Mouse (Mus musculus) lung, embryonic 16.5 days (tissue): Measurements from ENCODE around the gene Eif4e1b. TPM values are rescaled to one million over a fixed set of nuclear protein-coding genes. Genes with fewer than 3 reads are reported as not detected.
A peak's percentile ranks its signal among the peaks of the same experiment; 100 is the strongest.

ENCODE experiments used
- ATAC-seq: fragments of 200-750 bp; cut with Nextera tagmentation; 2 replicates; pipeline ENCODE4 v1.8.0; 2017; ENCODE audit warnings: low read depth, mild to moderate bottlenecking, moderate library complexity
- H3K27ac ChIP-seq: fragments of 300-500 bp; sonication (generic); 2 replicates; pipeline ENCODE4 v1.5.1; 2014; ENCODE audit warnings: mild to moderate bottlenecking, control low read depth, low read length
- H3K27me3 ChIP-seq: fragments of 300-500 bp; sonication (generic); 2 replicates; pipeline ENCODE4 v1.6.1; 2014; ENCODE audit warnings: low read depth, low read length, mixed read lengths; ENCODE audit not compliant: control insufficient read depth, insufficient read depth
- H3K36me3 ChIP-seq: fragments of 300-500 bp; sonication (generic); 2 replicates; pipeline ENCODE4 v1.6.1; 2014; ENCODE audit warnings: low read length; ENCODE audit not compliant: control insufficient read depth, insufficient read depth
- H3K4me1 ChIP-seq: fragments of 300-500 bp; sonication (generic); replicated peaks from 2 replicates; pipeline ENCODE4 v1.6.1; 2014; ENCODE audit warnings: low read length, mixed read lengths; ENCODE audit not compliant: control insufficient read depth, insufficient read depth
- H3K4me2 ChIP-seq: fragments of 300-500 bp; sonication (generic); 2 replicates; pipeline ENCODE4 v1.6.1; 2014; ENCODE audit warnings: low read depth, low read length, control low read depth
- H3K4me3 ChIP-seq: fragments of 300-500 bp; sonication (generic); 2 replicates; pipeline ENCODE4 v1.5.1; 2014; ENCODE audit warnings: mild to moderate bottlenecking, low read length, control low read depth
- H3K9ac ChIP-seq: fragments of 300-500 bp; sonication (generic); 2 replicates; pipeline ENCODE4 v1.6.1; 2014; ENCODE audit warnings: low read length, control low read depth
- H3K9me3 ChIP-seq: fragments of 300-500 bp; sonication (generic); 2 replicates; pipeline ENCODE4 v1.6.1; 2016; ENCODE audit warnings: low read length; ENCODE audit not compliant: control insufficient read depth
- WGBS: fragments of 180-500 bp; shearing (Covaris S2); extraction: QIAGEN DNeasy Blood & Tissue Kit; methylation state at CpG from one replicate; pipeline ENCODE4 v1.1.7; 2014; 5-methylcytosine and 5-hydroxymethylcytosine counted together
- polyA plus RNA-seq: library from polyadenylated mRNA; unstranded; fragments of >200 nt; fragmentation: Nextera tagmentation; extraction: Ambion mirVana; gene quantifications from 2 replicates; pipeline ENCODE4 v1.2.1, GENCODE M21; 2015

Eif4e1b gene
- polyA plus RNA-seq, 1 experiment from 2014 or later = not detected

GRCm38 (mm10) chr13:54808067-54808466 lies 24.3 kb downstream of the Eif4e1b start:
- Histone ChIP-seq H3K27ac (no peak overlapping the region), H3K4me2 (no peak overlapping the region), H3K9me3 (no peaks in the 10 kb centered on the region), H3K4me1 (no peaks in the 10 kb centered on the region), H3K27me3 (peaks cover 3% of the 10 kb centered on the region; the same call in 1 of the 2 replicates), H3K4me3 (no peak overlapping the region), H3K36me3 (no peaks in the 10 kb centered on the region), H3K9ac (no peak overlapping the region)
- WGBS = 68% methylated on average over 12 of the region's 12 CpGs
- no peak for ATAC-seq

- no peak for ATAC-seq
- no peaks in the 10 kb centered on the region for H3K4me1 ChIP-seq
- no peak overlapping the region for H3K9ac ChIP-seq
- H3K4me2 ChIP-seq = no peak overlapping the region
- no peak overlapping the region for H3K4me3 ChIP-seq
- H3K9me3 ChIP-seq = no peaks in the 10 kb centered on the region
- H3K36me3 ChIP-seq = no peaks in the 10 kb centered on the region
- no peaks in the 10 kb centered on the region for H3K27me3 ChIP-seq
- WGBS = 64% methylated on average over 7 of the region's 7 CpGs
- no peak overlapping the region for H3K27ac ChIP-seq
These were observed 27.7 kb downstream of the Eif4e1b start for GRCm38 (mm10) chr13:54811476-54811875.

GRCm38 (mm10) chr13:54813381-54813780 lies 29.6 kb downstream of the Eif4e1b start:
- no peak overlapping the region for H3K27ac ChIP-seq
- H3K36me3 ChIP-seq = no peaks in the 10 kb centered on the region
- H3K4me2 ChIP-seq = no peak overlapping the region
- WGBS = 79% methylated on average over 9 of the region's 9 CpGs
- no peaks in the 10 kb centered on the region for H3K27me3 ChIP-seq
- no peaks in the 10 kb centered on the region for H3K9me3 ChIP-seq
- H3K4me3 ChIP-seq = no peak overlapping the region
- no peaks in the 10 kb centered on the region for H3K4me1 ChIP-seq
- H3K9ac ChIP-seq = no peak overlapping the region
- ATAC-seq = no peak

GRCm38 (mm10) chr13:54818399-54819254 lies 34.8 kb downstream of the Eif4e1b start:
- 33% methylated on average over 17 of the region's 17 CpGs for WGBS

GRCm38 (mm10) chr13:54821106-54821505 lies 37.3 kb downstream of the Eif4e1b start:
- H3K9me3 ChIP-seq = no peaks in the 10 kb centered on the region
- 68% methylated on average over 4 of the region's 4 CpGs for WGBS
- no peaks in the 10 kb centered on the region for H3K36me3 ChIP-seq
- no peaks in the 10 kb centered on the region for H3K27me3 ChIP-seq
- no peak overlapping the region for H3K9ac ChIP-seq
- H3K27ac ChIP-seq = no peak overlapping the region
- H3K4me2 ChIP-seq = no peak overlapping the region
- H3K4me3 ChIP-seq = no peak overlapping the region
- H3K4me1 ChIP-seq = no peaks in the 10 kb centered on the region; the same call in 1 of the 2 replicates
- ATAC-seq = no peak

More at GRCm38 (mm10) chr13:54818399-54819254, 34.8 kb downstream of the Eif4e1b start:
- Histone ChIP-seq H3K36me3 (no peaks in the 10 kb centered on the region), H3K9ac (no peak overlapping the region), H3K4me3 (no peak overlapping the region), H3K9me3 (no peaks in the 10 kb centered on the region), H3K27ac (no peak overlapping the region), H3K4me1 (no peaks in the 10 kb centered on the region), H3K27me3 (no peaks in the 10 kb centered on the region), H3K4me2 (no peak overlapping the region)
- no peak for ATAC-seq

GRCm38 (mm10) chr13:54821931-54822330 lies 38.1 kb downstream of the Eif4e1b start:
- H3K9me3 ChIP-seq = no peaks in the 10 kb centered on the region
- no peak overlapping the region for H3K9ac ChIP-seq
- no peak overlapping the region for H3K4me3 ChIP-seq
- no peaks in the 10 kb centered on the region for H3K27me3 ChIP-seq
- no peak overlapping the region for H3K4me2 ChIP-seq
- no peaks in the 10 kb centered on the region; the same call in 1 of the 2 replicates for H3K4me1 ChIP-seq
- H3K27ac ChIP-seq = no peak overlapping the region
- WGBS = 70% methylated on average over 2 of the region's 2 CpGs
- no peak for ATAC-seq
- H3K36me3 ChIP-seq = no peaks in the 10 kb centered on the region

GRCm38 (mm10) chr13:54824111-54824931 lies 40.5 kb downstream of the Eif4e1b start:
- Histone ChIP-seq H3K27ac (no peak overlapping the region), H3K4me2 (peak overlapping the region; percentile 45), H3K9ac (no peak overlapping the region), H3K4me3 (peak overlapping the region; percentile 14; the same call in 1 of the 2 replicates), H3K4me1 (no peaks in the 10 kb centered on the region; the same call in 1 of the 2 replicates), H3K27me3 (no peaks in the 10 kb centered on the region), H3K36me3 (no peaks in the 10 kb centered on the region), H3K9me3 (no peaks in the 10 kb centered on the region)
- peak; percentile 56 for ATAC-seq
- 16% methylated on average over 25 of the region's 25 CpGs for WGBS

GRCm38 (mm10) chr13:54827992-54828391 lies 44.2 kb downstream of the Eif4e1b start:
- 45% methylated on average over 7 of the region's 7 CpGs for WGBS
- Histone ChIP-seq H3K9me3 (no peaks in the 10 kb centered on the region), H3K4me2 (no peak overlapping the region), H3K4me3 (no peak overlapping the region), H3K9ac (no peak overlapping the region), H3K27me3 (no peaks in the 10 kb centered on the region), H3K27ac (no peak overlapping the region), H3K4me1 (no peaks in the 10 kb centered on the region; the same call in 1 of the 2 replicates), H3K36me3 (no peaks in the 10 kb centered on the region)
- ATAC-seq = no peak

- Histone ChIP-seq H3K4me1 (no peaks in the 10 kb centered on the region; the same call in 1 of the 2 replicates), H3K36me3 (no peaks in the 10 kb centered on the region), H3K9ac (no peak overlapping the region), H3K4me3 (no peak overlapping the region), H3K9me3 (no peaks in the 10 kb centered on the region), H3K27ac (no peak overlapping the region), H3K4me2 (no peak overlapping the region), H3K27me3 (no peaks in the 10 kb centered on the region)
- peak; percentile 43; the same call in 1 of the 2 replicates for ATAC-seq
- WGBS = 55% methylated on average over 6 of the region's 6 CpGs
These were observed 44.7 kb downstream of the Eif4e1b start for GRCm38 (mm10) chr13:54828508-54828907.
